Mouse (Mus musculus): ENCODE data around the gene Kif28. TPM values are rescaled to one million over a fixed set of nuclear protein-coding genes. Genes with fewer than 3 reads are reported as not detected.
"Not testable (repeated sequence)": the region's sequence is repeated elsewhere in the genome, so short reads cannot be mapped to it uniquely, and the experiment has no call there.

The Kif28 gene
- polyA plus RNA-seq, 1 experiment from 2014 or later: not detected

- Histone ChIP-seq H3K9me3 (no peaks in the 10 kb centered on the region), H3K4me1 (no peaks in the 10 kb centered on the region), H3K27ac (replicated peaks) (no peak overlapping the region), H3K27me3 (no peaks in the 10 kb centered on the region), H3K4me3 (no peak overlapping the region), H3K36me3 (no peaks in the 10 kb centered on the region), H3K4me2 (replicated peaks) (no peak overlapping the region), H3K9ac (replicated peaks) (no peak overlapping the region)
- ATAC-seq (replicated peaks): no peak
- 37% methylated on average over 15 of the region's 15 CpGs for WGBS
Observed at GRCm38 (mm10) chr1:179734500-179735474, 10.3 kb downstream of the Kif28 start.

GRCm38 (mm10) chr1:179731391-179731790 lies 13.7 kb downstream of the Kif28 start:
- no peak overlapping the region for H3K27ac ChIP-seq (replicated peaks)
- H3K4me1 ChIP-seq: no peaks in the 10 kb centered on the region
- 93% methylated on average over 3 of the region's 3 CpGs for WGBS
- ATAC-seq (replicated peaks): no peak
- H3K36me3 ChIP-seq: no peaks in the 10 kb centered on the region
- no peaks in the 10 kb centered on the region for H3K27me3 ChIP-seq
- H3K9ac ChIP-seq (replicated peaks): no peak overlapping the region
- no peak overlapping the region for H3K4me2 ChIP-seq (replicated peaks)
- no peak overlapping the region for H3K4me3 ChIP-seq
- no peaks in the 10 kb centered on the region for H3K9me3 ChIP-seq

- WGBS: 90% methylated on average over 10 of the region's 10 CpGs
- no peak for ATAC-seq (replicated peaks)
- no peak overlapping the region for H3K4me3 ChIP-seq
- no peaks in the 10 kb centered on the region for H3K36me3 ChIP-seq
- H3K27ac ChIP-seq (replicated peaks): no peak overlapping the region
- no peak overlapping the region for H3K4me2 ChIP-seq (replicated peaks)
- no peaks in the 10 kb centered on the region for H3K27me3 ChIP-seq
- no peaks in the 10 kb centered on the region for H3K4me1 ChIP-seq
- H3K9ac ChIP-seq (replicated peaks): no peak overlapping the region
- H3K9me3 ChIP-seq: no peaks in the 10 kb centered on the region
Observed at GRCm38 (mm10) chr1:179728661-179729060, 16.4 kb downstream of the Kif28 start.

GRCm38 (mm10) chr1:179722811-179723469 lies 22.1 kb downstream of the Kif28 start:
- H3K27me3 ChIP-seq: no peaks in the 10 kb centered on the region
- H3K4me2 ChIP-seq (replicated peaks): no peak overlapping the region
- no peak overlapping the region for H3K9ac ChIP-seq (replicated peaks)
- H3K4me1 ChIP-seq: no peaks in the 10 kb centered on the region
- no peaks in the 10 kb centered on the region for H3K9me3 ChIP-seq
- no peak overlapping the region for H3K27ac ChIP-seq (replicated peaks)
- no peak overlapping the region for H3K4me3 ChIP-seq
- H3K36me3 ChIP-seq: no peaks in the 10 kb centered on the region
- 75% methylated on average over 8 of the region's 8 CpGs for WGBS
- ATAC-seq (replicated peaks): no peak

- ATAC-seq (replicated peaks): no peak
- Histone ChIP-seq H3K27me3 (no peaks in the 10 kb centered on the region), H3K4me2 (replicated peaks) (no peak overlapping the region), H3K9ac (replicated peaks) (no peak overlapping the region), H3K4me1 (no peaks in the 10 kb centered on the region), H3K4me3 (no peak overlapping the region), H3K9me3 (no peaks in the 10 kb centered on the region), H3K36me3 (no peaks in the 10 kb centered on the region), H3K27ac (replicated peaks) (no peak overlapping the region)
- WGBS: 97% methylated on average over 4 of the region's 4 CpGs
Observed at GRCm38 (mm10) chr1:179715786-179716185, 29.3 kb downstream of the Kif28 start.

GRCm38 (mm10) chr1:179715289-179715688 lies 29.8 kb downstream of the Kif28 start:
- not testable (repeated sequence) for H3K4me1 ChIP-seq; H3K27me3 ChIP-seq; ATAC-seq (replicated peaks); H3K4me3 ChIP-seq; H3K4me2 ChIP-seq (replicated peaks); H3K36me3 ChIP-seq; H3K27ac ChIP-seq (replicated peaks); H3K9ac ChIP-seq (replicated peaks); H3K9me3 ChIP-seq
- 92% methylated on average over 4 of the region's 4 CpGs for WGBS

GRCm38 (mm10) chr1:179713367-179713766 lies 31.7 kb downstream of the Kif28 start:
- Histone ChIP-seq H3K4me1 (no peaks in the 10 kb centered on the region), H3K4me3 (no peak overlapping the region), H3K27ac (replicated peaks) (no peak overlapping the region), H3K9ac (replicated peaks) (no peak overlapping the region), H3K9me3 (no peaks in the 10 kb centered on the region), H3K27me3 (no peaks in the 10 kb centered on the region), H3K4me2 (replicated peaks) (no peak overlapping the region), H3K36me3 (no peaks in the 10 kb centered on the region)
- 83% methylated on average over 3 of the region's 3 CpGs for WGBS
- no peak for ATAC-seq (replicated peaks)

GRCm38 (mm10) chr1:179712658-179713057 lies 32.4 kb downstream of the Kif28 start:
- ATAC-seq (replicated peaks): no peak
- no peaks in the 10 kb centered on the region for H3K4me1 ChIP-seq
- no peak overlapping the region for H3K4me2 ChIP-seq (replicated peaks)
- 85% methylated on average over 7 of the region's 7 CpGs for WGBS
- no peak overlapping the region for H3K4me3 ChIP-seq
- H3K27ac ChIP-seq (replicated peaks): no peak overlapping the region
- H3K27me3 ChIP-seq: no peaks in the 10 kb centered on the region
- no peak overlapping the region for H3K9ac ChIP-seq (replicated peaks)
- H3K36me3 ChIP-seq: no peaks in the 10 kb centered on the region
- no peaks in the 10 kb centered on the region for H3K9me3 ChIP-seq

- Histone ChIP-seq H3K9ac (replicated peaks) (no peak overlapping the region), H3K27me3 (no peaks in the 10 kb centered on the region), H3K4me3 (no peak overlapping the region), H3K36me3 (no peaks in the 10 kb centered on the region), H3K4me2 (replicated peaks) (no peak overlapping the region), H3K27ac (replicated peaks) (no peak overlapping the region), H3K4me1 (no peaks in the 10 kb centered on the region), H3K9me3 (no peaks in the 10 kb centered on the region)
- WGBS: 92% methylated on average over 5 of the region's 5 CpGs
- ATAC-seq (replicated peaks): no peak
Observed at GRCm38 (mm10) chr1:179710739-179711138, 34.3 kb downstream of the Kif28 start.

- 75% methylated on average over 6 of the region's 6 CpGs for WGBS
- no peak overlapping the region for H3K27ac ChIP-seq (replicated peaks)
Observed at GRCm38 (mm10) chr1:179709390-179709789, 35.7 kb downstream of the Kif28 start.

GRCm38 (mm10) chr1:179705154-179705553 lies 39.9 kb downstream of the Kif28 start:
- Histone ChIP-seq H3K4me1 (no peaks in the 10 kb centered on the region), H3K27ac (replicated peaks) (no peak overlapping the region), H3K4me2 (replicated peaks) (no peak overlapping the region), H3K36me3 (no peaks in the 10 kb centered on the region), H3K4me3 (no peak overlapping the region), H3K9ac (replicated peaks) (no peak overlapping the region), H3K9me3 (no peaks in the 10 kb centered on the region), H3K27me3 (no peaks in the 10 kb centered on the region)
- 77% methylated on average over 6 of the region's 6 CpGs for WGBS
- no peak for ATAC-seq (replicated peaks)

More at GRCm38 (mm10) chr1:179709390-179709789, 35.7 kb downstream of the Kif28 start:
- ATAC-seq (replicated peaks): no peak; the same call in 1 of the 2 replicates
- Histone ChIP-seq H3K4me1 (no peaks in the 10 kb centered on the region), H3K36me3 (no peaks in the 10 kb centered on the region), H3K27me3 (no peaks in the 10 kb centered on the region), H3K9ac (replicated peaks) (no peak overlapping the region), H3K9me3 (no peaks in the 10 kb centered on the region), H3K4me3 (no peak overlapping the region), H3K4me2 (replicated peaks) (no peak overlapping the region)

- no peaks in the 10 kb centered on the region for H3K27me3 ChIP-seq
- ATAC-seq (replicated peaks): no peak
- H3K4me2 ChIP-seq (replicated peaks): no peak overlapping the region
- no peak overlapping the region for H3K4me3 ChIP-seq
- no peak overlapping the region for H3K9ac ChIP-seq (replicated peaks)
- H3K9me3 ChIP-seq: no peaks in the 10 kb centered on the region
- H3K27ac ChIP-seq (replicated peaks): no peak overlapping the region
- no peaks in the 10 kb centered on the region for H3K36me3 ChIP-seq
- WGBS: 90% methylated on average over 3 of the region's 3 CpGs
- H3K4me1 ChIP-seq: no peaks in the 10 kb centered on the region
Observed at GRCm38 (mm10) chr1:179704150-179704549, 40.9 kb downstream of the Kif28 start.
